Mouse (Mus musculus) ES-E14 (cell line): Measurements from ENCODE around the gene Hils1.

Source experiments
- CHD2 ChIP-seq: IDR thresholded peaks from 2 replicates; pipeline ENCODE4 v1.6.1; 2014; ENCODE audit warnings: mild to moderate bottlenecking, low read depth, low read length, inconsistent platforms
- HCFC1 ChIP-seq: IDR thresholded peaks from 2 replicates; pipeline ENCODE4 v1.6.1; 2012; ENCODE audit warnings: low read length, inconsistent platforms, borderline replicate concordance; ENCODE audit not compliant: insufficient read depth
- MAFK ChIP-seq: IDR thresholded peaks from 2 replicates; pipeline ENCODE4 v1.6.1; 2014; ENCODE audit warnings: mild to moderate bottlenecking, low read depth, low read length, inconsistent platforms; ENCODE audit not compliant: insufficient read depth
- ZNF384 ChIP-seq: IDR thresholded peaks from 2 replicates; pipeline ENCODE4 v1.6.1; 2012; ENCODE audit warnings: low read depth, low read length, inconsistent platforms

DNA sequence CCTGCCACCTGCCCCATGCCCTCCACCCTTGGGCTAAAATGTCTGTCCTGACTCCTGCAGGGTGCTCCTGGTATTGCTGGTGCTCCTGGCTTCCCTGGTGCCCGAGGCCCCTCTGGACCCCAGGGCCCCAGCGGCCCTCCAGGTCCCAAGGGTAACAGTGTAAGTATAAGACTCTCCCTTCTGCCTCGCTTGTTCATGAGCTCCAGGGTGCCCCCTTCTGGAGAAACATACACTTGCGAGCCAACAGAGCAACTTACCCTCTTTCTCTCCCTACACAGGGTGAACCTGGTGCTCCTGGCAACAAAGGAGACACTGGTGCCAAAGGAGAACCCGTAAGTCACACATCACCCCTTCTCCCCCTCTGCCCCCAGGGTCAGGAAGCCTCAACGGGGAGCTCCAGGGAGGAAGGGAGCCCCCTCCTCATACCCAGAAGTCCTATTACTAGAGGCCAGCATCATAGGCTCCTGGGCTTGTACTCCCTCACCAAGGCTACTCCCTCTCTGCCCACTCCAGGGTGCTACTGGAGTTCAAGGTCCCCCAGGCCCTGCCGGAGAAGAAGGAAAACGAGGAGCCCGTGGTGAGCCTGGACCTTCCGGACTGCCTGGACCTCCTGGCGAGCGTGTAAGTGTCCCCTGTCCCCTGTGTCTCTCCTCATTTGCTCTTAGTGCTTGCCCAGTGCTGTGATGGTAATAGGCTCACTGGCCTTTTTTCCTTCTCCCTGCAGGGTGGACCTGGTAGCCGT lies 24.9 kb upstream of the Hils1 start:
- TF ChIP-seq HCFC1 = no peak
- TF ChIP-seq CHD2 = no peak
- TF ChIP-seq MAFK = no peak
- TF ChIP-seq ZNF384 = no peak
